Mouse (Mus musculus) G1E (cell line): ENCODE data around the gene Jmjd4. TPM values are rescaled to one million over a fixed set of nuclear protein-coding genes. Genes with fewer than 3 reads are reported as not detected.
A peak's percentile ranks its signal among the peaks of the same experiment; 100 is the strongest.

ENCODE experiments used
- ATAC-seq: 2 replicates; pipeline ENCODE4 v1.8.0; 2016; ENCODE audit warnings: mild to moderate bottlenecking; ENCODE audit not compliant: insufficient number of reproducible peaks, poor library complexity, low FRiP score, severe bottlenecking; ENCODE audit errors: extremely low read depth
- DNase-seq: peaks from one replicate; pipeline ENCODE4 v3.0.0; 2012; ENCODE audit warnings: low spot score
- H3K27me3 ChIP-seq: 2 replicates; pipeline ENCODE4 v1.6.1; 2012; ENCODE audit warnings: mild to moderate bottlenecking, low read length, inconsistent platforms; ENCODE audit not compliant: insufficient read depth
- H3K36me3 ChIP-seq: replicated peaks from 2 replicates; pipeline ENCODE3; 2012; ENCODE audit warnings: mild to moderate bottlenecking, inconsistent platforms
- H3K4me1 ChIP-seq: 2 replicates; pipeline ENCODE4 v1.6.1; 2012; ENCODE audit warnings: low read depth, low read length, inconsistent platforms, mixed read lengths; ENCODE audit not compliant: insufficient read depth
- H3K4me3 ChIP-seq: 2 replicates; pipeline ENCODE4 v1.5.1; 2012; ENCODE audit warnings: low read depth, mild to moderate bottlenecking, inconsistent platforms, low read length, moderate library complexity, mixed read lengths
- H3K9me3 ChIP-seq: replicated peaks from 2 replicates; pipeline ENCODE4 v1.6.1; 2012; ENCODE audit warnings: inconsistent platforms
- CTCF ChIP-seq: IDR thresholded peaks from 2 replicates; pipeline ENCODE4 v1.5.1; 2012; ENCODE audit warnings: low read depth, low read length, inconsistent platforms, mixed read lengths
- GATA1 ChIP-seq: IDR thresholded peaks from 2 replicates; pipeline ENCODE4 v1.6.1; 2012; ENCODE audit warnings: borderline replicate concordance, low read length, inconsistent platforms, mixed read lengths
- GATA2 ChIP-seq: IDR thresholded peaks from 2 replicates; pipeline ENCODE4 v1.6.1; 2012; ENCODE audit warnings: low read depth, low read length, inconsistent platforms, borderline replicate concordance
- POLR2AphosphoS5 ChIP-seq: IDR thresholded peaks from 2 replicates; pipeline ENCODE4 v1.6.1; 2012; ENCODE audit warnings: low read depth, low read length, inconsistent platforms; ENCODE audit not compliant: insufficient replicate concordance
- TAL1 ChIP-seq: conservative IDR thresholded peaks from 2 replicates; pipeline ENCODE4 v1.6.1; 2012; ENCODE audit warnings: low read depth, low read length, inconsistent platforms, mixed read lengths
- polyA plus RNA-seq: library from polyadenylated mRNA; stranded (reverse); fragments of >175 nt; gene quantifications from 2 replicates; pipeline ENCODE4 v1.2.3, GENCODE M21; 2012
- total RNA-seq, 2 experiments: library from RNA; stranded (forward) in 1 of 2; stranded (reverse) in 1 of 2; fragments of 200-1000 nt in 1 of 2; fragments of >200 nt in 1 of 2; fragmentation: Nextera tagmentation in 1 of 2; gene quantifications; 2 replicates each; pipeline ENCODE4 v1.2.3; 2014 to 2017

Gene Jmjd4
- total and polyA plus RNA-seq, 3 experiments: 7.4 to 12.9 (median 11.7) TPM

DNA sequence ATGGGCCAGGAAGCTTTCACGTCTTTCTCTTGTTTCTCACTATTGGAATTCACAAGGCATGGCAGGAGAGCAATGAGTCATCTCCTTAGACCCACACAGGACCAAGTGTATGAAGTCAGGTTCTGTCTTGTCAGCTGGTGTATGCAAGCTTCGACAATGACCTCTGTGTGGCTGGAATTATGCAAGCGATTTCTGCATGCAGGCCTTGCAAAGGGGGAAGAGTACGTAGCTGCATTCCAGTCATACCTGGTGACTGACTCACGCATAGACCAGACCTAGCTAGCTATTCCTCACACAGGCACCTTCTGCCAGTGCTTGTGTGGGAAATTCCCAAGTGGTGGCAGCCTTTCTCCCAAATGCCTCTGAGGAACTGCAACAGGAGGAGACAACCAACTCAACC is 9.1 kb downstream of the Jmjd4 start:
- Histone ChIP-seq H3K27me3 (no peaks in the 10 kb centered on the region), H3K36me3 (peaks cover 82% of the 10 kb centered on the region), H3K4me3 (no peak overlapping the region), H3K9me3 (peaks cover 18% of the 10 kb centered on the region), H3K4me1 (peaks cover 4% of the 10 kb centered on the region; the same call in 1 of the 2 replicates)
- ATAC-seq: no peak
- no peak for DNase-seq
- TF ChIP-seq GATA2: no peak
- no peak for TF ChIP-seq POLR2AphosphoS5
- TF ChIP-seq GATA1: no peak
- TF ChIP-seq CTCF: no peak
- TF ChIP-seq TAL1: no peak

DNA sequence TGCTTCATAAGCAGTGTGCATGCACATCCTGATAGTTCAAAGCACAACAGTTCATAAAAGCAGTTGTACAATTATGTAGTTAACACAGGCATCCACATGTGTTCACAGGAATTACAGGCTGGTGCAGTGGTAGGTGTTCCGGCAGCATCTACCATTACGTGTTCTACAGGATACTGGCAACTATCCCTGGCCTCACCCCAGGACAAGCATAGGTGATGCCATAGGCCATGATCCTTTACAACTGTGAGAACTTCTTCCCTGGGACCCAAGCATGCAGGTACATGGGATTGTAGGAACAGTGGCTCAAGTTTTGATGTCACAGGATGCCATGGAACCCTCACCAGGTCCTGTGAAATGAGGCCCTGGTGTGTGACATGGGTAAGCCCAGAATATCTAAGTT is 10.6 kb downstream of the Jmjd4 start:
- H3K9me3 ChIP-seq: peaks cover 25% of the 10 kb centered on the region
- DNase-seq: no peak
- H3K4me3 ChIP-seq: no peak overlapping the region
- peaks cover 74% of the 10 kb centered on the region for H3K36me3 ChIP-seq
- H3K27me3 ChIP-seq: no peaks in the 10 kb centered on the region
- no peak for TF ChIP-seq TAL1
- TF ChIP-seq GATA2: no peak
- no peak for TF ChIP-seq GATA1
- no peak for TF ChIP-seq POLR2AphosphoS5
- no peak for ATAC-seq
- peaks cover 4% of the 10 kb centered on the region; the same call in 1 of the 2 replicates for H3K4me1 ChIP-seq

DNA sequence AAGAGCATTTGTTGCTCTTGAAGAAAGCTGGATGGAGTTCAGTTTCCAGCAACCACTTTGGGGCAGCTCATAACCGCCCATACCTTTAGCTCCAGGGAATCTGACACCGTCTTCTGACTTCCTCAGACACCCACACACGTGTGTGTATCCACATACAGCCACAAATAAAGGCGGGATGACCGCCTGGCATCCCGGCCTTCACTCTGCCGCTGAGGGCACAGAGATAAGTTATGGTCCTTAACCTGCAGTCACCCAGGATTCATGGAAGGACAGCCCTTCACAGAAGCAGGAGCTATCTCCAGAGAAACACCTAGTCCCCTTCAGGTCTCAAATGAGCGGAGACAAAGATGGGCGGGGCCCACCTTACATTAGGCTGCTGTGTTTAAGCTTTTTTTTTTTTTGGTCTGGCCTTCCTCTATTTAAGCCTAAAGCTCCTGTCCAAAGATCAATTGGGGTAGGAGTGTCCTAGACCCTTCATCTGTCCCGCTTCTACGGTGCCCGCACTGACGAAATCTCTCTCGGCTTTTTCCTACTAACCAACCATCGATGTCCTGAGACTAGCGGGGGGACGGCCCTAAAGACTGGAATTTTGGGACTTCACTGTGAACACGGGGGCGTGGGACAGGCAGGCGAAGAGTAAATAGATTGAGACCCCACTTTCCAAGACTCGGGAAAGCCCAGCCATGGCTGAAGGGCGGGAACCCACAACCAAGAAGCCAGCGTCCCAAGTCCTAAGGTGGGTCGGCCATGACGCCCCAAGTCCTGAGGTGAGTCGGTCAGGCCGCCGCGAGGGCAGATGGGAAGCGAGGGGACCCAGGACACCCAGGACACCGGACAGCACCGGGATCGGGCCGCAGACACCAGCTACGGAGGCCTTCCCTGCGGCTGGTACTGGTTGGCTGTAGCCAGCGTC is 21.8 kb downstream of the Jmjd4 start:
- Histone ChIP-seq H3K9me3 (no peaks in the 10 kb centered on the region), H3K4me3 (peak overlapping the region; percentile 99), H3K4me1 (peaks cover 15% of the 10 kb centered on the region), H3K36me3 (peaks cover 5% of the 10 kb centered on the region), H3K27me3 (peaks cover 21% of the 10 kb centered on the region)
- TF ChIP-seq TAL1 (no peak), GATA2 (no peak), GATA1 (no peak), CTCF (no peak), POLR2AphosphoS5 (no peak)
- DNase-seq (peak; percentile 26), ATAC-seq (no peak)

DNA sequence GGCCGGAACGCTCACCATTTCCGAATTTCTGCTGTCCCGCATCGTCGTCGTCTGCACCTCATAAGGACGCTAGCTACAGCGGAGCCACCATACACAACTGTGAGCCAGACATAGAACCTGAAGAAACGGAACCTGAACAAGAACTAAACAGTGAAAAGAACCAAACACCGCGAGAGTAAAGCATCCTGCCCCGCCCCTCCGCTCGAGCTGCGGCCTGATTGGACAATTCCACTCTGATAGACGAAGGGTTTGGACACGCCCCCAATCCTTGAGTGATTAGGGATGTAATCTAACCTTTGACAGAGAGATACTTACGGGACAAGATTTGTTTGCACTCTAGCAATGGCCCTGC is 22.5 kb downstream of the Jmjd4 start, which contains the start of gene Zfp867:
Gene Zfp867, minus strand, starts transcription at position 149 of the 352 bp plus-strand sequence.
- Histone ChIP-seq H3K27me3 (peaks cover 25% of the 10 kb centered on the region), H3K4me3 (peak within 1 kb of the TSS; percentile 99), H3K9me3 (no peaks in the 10 kb centered on the region), H3K4me1 (peaks cover 15% of the 10 kb centered on the region), H3K36me3 (peaks cover 5% of the 10 kb centered on the region)
- TF ChIP-seq POLR2AphosphoS5 (no peak), GATA2 (no peak), CTCF (no peak), GATA1 (no peak), TAL1 (no peak)
- ATAC-seq (peak; percentile 88), DNase-seq (peak; percentile 77)

- H3K4me1 ChIP-seq: peaks cover 2% of the 10 kb centered on the region; the same call in 1 of the 2 replicates
- DNase-seq (no peak), ATAC-seq (no peak)
- H3K27me3 ChIP-seq: peaks cover 43% of the 10 kb centered on the region
- no peak overlapping the region for H3K4me3 ChIP-seq
- no peaks in the 10 kb centered on the region for H3K36me3 ChIP-seq
- no peaks in the 10 kb centered on the region for H3K9me3 ChIP-seq
- TF ChIP-seq GATA1: no peak
- TF ChIP-seq CTCF: no peak
Observed at GRCm38 (mm10) chr11:59477240-59477639, 27.4 kb downstream of the Jmjd4 start.

DNA sequence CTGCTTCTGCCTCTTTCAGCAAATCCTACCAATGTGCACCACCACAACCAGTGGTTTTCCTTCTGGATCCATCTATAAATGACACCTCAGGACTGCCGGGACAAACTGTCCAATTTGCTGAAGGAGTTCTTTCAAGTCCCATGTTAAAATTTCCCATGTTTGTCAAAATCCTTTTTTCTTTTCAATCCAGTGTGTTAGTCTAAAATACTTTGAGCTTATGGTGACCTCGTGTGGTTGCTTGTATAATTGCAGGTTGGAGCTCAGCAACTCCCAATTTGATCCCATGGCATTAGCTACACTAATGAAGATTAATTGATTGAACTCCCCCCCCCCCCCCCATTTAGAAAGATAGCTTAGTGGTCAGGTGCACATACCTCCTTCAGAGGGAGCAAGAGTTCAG is 33.4 kb downstream of the Jmjd4 start:
- no peak for ATAC-seq
- Histone ChIP-seq H3K36me3 (peaks cover 37% of the 10 kb centered on the region), H3K9me3 (no peaks in the 10 kb centered on the region), H3K4me3 (no peak overlapping the region), H3K4me1 (no peaks in the 10 kb centered on the region), H3K27me3 (peaks cover 14% of the 10 kb centered on the region)
- no peak for DNase-seq
- TF ChIP-seq CTCF (0 out of 2 replicates have a peak, but pooled peaks have one; percentile 44), GATA2 (no peak)

DNA sequence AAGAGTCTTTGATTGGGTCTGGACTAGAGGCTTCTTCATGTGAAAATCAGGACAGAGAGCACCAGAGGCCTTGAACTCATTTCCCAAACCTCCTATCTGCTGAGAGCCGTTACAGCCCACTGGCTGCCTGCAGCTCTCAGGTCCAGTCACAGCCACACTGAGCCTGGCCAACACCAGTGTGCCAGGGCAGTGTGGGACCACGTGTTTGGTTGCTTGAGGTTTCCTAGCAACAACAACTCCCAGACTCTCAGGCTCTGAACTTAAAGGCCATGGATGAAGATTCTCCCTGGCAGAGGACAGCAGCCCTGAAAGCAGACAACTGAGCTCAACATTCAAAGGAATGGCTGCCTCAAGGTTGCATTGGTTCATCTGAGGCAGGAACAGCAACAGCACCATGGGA is 35.8 kb downstream of the Jmjd4 start:
- no peaks in the 10 kb centered on the region for H3K9me3 ChIP-seq
- no peak overlapping the region for H3K4me3 ChIP-seq
- no peaks in the 10 kb centered on the region for H3K4me1 ChIP-seq
- no peak for DNase-seq
- peaks cover 6% of the 10 kb centered on the region; the same call in 1 of the 2 replicates for H3K27me3 ChIP-seq
- H3K36me3 ChIP-seq: peaks cover 61% of the 10 kb centered on the region
- ATAC-seq: no peak
- no peak for TF ChIP-seq TAL1
- no peak for TF ChIP-seq POLR2AphosphoS5
- TF ChIP-seq GATA2: no peak
- TF ChIP-seq GATA1: no peak
- TF ChIP-seq CTCF: no peak
